Mouse (Mus musculus) neural tube, embryonic 14.5 days (tissue): Measurements from ENCODE around the gene Slc9a1. TPM values are rescaled to one million over a fixed set of nuclear protein-coding genes. Genes with fewer than 3 reads are reported as not detected.

ENCODE experiments used
- ATAC-seq: fragments of 200-750 bp; cut with Nextera tagmentation; 2 replicates; pipeline ENCODE4 v1.8.0; 2017; ENCODE audit warnings: low read depth, mild to moderate bottlenecking, moderate TSS enrichment, moderate library complexity
- H3K27ac ChIP-seq: fragments of 300-500 bp; sonication (generic); 2 replicates; pipeline ENCODE4 v1.5.1; 2014; ENCODE audit warnings: low read depth, mild to moderate bottlenecking, control low read depth, low read length, moderate library complexity, mixed read lengths
- H3K27me3 ChIP-seq: fragments of 300-500 bp; sonication (generic); 2 replicates; pipeline ENCODE4 v1.6.1; 2014; ENCODE audit warnings: low read length; ENCODE audit not compliant: control insufficient read depth, insufficient read depth
- H3K36me3 ChIP-seq: fragments of 300-500 bp; sonication (generic); 2 replicates; pipeline ENCODE4 v1.6.1; 2014; ENCODE audit warnings: low read length, mixed read lengths; ENCODE audit not compliant: control insufficient read depth, insufficient read depth
- H3K4me1 ChIP-seq: fragments of 300-500 bp; sonication (generic); 2 replicates; pipeline ENCODE4 v1.6.1; 2014; ENCODE audit warnings: low read length; ENCODE audit not compliant: control insufficient read depth, insufficient read depth
- H3K4me2 ChIP-seq: fragments of 300-500 bp; sonication (generic); 2 replicates; pipeline ENCODE4 v1.6.1; 2014; ENCODE audit warnings: mild to moderate bottlenecking, low read depth, low read length, control low read depth
- H3K4me3 ChIP-seq: fragments of 300-500 bp; sonication (generic); 2 replicates; pipeline ENCODE4 v1.5.1; 2014; ENCODE audit warnings: low read depth, low read length, control low read depth, mixed read lengths
- H3K9ac ChIP-seq: fragments of 300-500 bp; sonication (generic); replicated peaks from 2 replicates; pipeline ENCODE4 v1.6.1; 2014; ENCODE audit warnings: low read depth, mild to moderate bottlenecking, control low read depth, low read length, mixed read lengths
- H3K9me3 ChIP-seq: fragments of 300-500 bp; sonication (generic); 2 replicates; pipeline ENCODE4 v1.6.1; 2016; ENCODE audit warnings: low read length; ENCODE audit not compliant: control insufficient read depth
- WGBS: fragments of 180-500 bp; shearing (Covaris S2); extraction: QIAGEN DNeasy Blood & Tissue Kit; methylation state at CpG from one replicate; pipeline ENCODE4 v1.1.7; 2014; 5-methylcytosine and 5-hydroxymethylcytosine counted together
- polyA plus RNA-seq: library from polyadenylated mRNA; unstranded; fragments of >200 nt; fragmentation: Nextera tagmentation; extraction: Ambion mirVana; gene quantifications from 2 replicates; pipeline ENCODE4 v1.2.1, GENCODE M21; 2014

Gene Slc9a1
- 8.0 and 9.7 TPM in 2 replicates for polyA plus RNA-seq

DNA sequence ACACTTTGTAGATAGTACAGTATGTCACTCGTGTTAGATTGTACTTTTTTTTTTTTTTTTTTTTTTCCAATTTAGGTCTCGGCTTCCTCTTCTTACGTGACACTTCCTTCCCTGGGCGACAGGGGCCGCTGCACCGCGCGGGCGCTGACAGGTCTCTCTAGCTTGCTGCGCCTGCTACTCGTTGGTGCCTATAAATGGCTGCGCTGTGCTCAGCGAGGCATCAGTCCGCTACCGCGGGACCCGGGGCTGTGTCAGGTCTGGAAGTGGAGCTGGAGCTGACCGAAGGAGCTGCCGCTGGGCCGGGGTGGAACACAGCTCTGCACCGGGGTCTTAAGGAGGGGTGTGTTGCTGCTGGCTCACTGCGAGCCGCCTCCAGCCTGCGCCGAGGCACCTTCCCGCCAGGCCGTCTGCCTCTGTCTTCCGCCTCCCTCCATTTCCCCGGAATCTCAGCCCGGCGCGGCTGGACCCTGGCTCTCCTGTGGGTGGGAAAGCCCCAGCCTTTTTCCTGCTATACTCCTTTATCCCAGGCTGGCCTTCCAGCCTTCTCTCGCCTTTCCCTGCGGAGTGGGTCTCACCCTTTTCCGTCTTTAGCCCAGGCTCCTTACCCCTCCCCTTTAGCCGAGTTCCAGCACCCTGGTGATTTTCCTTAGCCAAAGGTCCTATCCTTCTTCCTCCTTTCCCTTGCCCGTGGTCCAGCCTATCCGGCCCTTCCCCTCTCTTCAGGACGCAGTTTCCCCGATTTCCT is at the start of gene Slc9a1:
TSS of gene Slc9a1 (plus strand) at position 154 of the 745 bp plus-strand sequence.
- Histone ChIP-seq H3K4me1 (peaks cover 36% of the 10 kb centered on the region), H3K9ac (peak within 1 kb of the TSS; percentile 90), H3K4me2 (peak within 1 kb of the TSS; percentile 72), H3K9me3 (no peaks in the 10 kb centered on the region), H3K27me3 (no peaks in the 10 kb centered on the region), H3K4me3 (peak within 1 kb of the TSS; percentile 81), H3K27ac (peak within 1 kb of the TSS; percentile 89), H3K36me3 (no peaks in the 10 kb centered on the region)
- WGBS = under 1% methylated on average over 39 of the region's 40 CpGs
- peak; percentile 97 for ATAC-seq

DNA sequence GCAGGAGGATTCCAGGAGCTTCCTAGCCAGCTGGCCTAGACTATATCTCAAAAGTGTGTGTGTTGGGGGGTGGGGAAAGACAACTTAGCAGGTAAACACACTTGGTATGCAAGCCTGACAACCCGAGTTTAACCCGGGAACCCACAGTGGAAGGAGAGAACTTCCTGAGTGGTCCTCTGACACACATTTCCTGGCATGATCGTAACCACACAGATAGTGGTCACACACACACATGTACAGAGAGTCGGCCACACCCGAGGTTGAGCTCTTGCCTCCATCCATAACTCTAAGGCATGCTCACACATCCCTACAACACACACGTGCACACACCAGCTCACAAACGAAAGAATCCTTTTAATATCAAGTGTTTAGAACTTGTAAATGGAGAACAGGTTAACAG is 41.4 kb upstream of the Slc9a1 start:
- Histone ChIP-seq H3K36me3 (0 out of 2 replicates have a peak, but pooled peaks cover 4% of the 10 kb centered on the region), H3K27me3 (no peaks in the 10 kb centered on the region), H3K4me1 (no peaks in the 10 kb centered on the region), H3K4me2 (no peak overlapping the region), H3K27ac (no peak overlapping the region), H3K4me3 (no peak overlapping the region), H3K9me3 (no peaks in the 10 kb centered on the region), H3K9ac (no peak overlapping the region)
- WGBS = 90% methylated on average over 7 of the region's 7 CpGs
- no peak for ATAC-seq

DNA sequence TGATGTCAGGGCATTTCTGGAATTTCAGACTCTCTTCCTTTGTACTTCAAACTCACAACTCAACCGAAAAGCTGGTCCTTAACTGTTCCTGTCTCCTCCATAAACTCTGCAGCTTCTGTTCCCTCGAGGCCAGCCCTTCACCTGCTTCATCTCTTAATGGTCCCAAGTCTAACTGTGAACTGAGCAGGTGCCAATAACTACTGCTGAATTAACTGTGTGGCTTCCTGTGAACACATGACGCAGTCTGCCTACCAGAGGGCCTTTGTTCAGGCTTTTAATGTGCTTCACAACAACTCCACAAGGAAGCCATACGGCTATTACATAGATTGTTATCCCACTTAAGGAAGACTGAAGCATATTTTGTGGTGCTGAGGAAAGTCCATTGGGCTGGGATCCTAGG is 39.2 kb upstream of the Slc9a1 start:
- H3K4me3 ChIP-seq = no peak overlapping the region
- 78% methylated on average over 4 of the region's 4 CpGs for WGBS
- H3K9ac ChIP-seq = no peak overlapping the region
- H3K36me3 ChIP-seq = no peaks in the 10 kb centered on the region
- H3K4me2 ChIP-seq = no peak overlapping the region
- ATAC-seq = no peak
- H3K9me3 ChIP-seq = no peaks in the 10 kb centered on the region
- H3K27ac ChIP-seq = no peak overlapping the region
- no peaks in the 10 kb centered on the region for H3K27me3 ChIP-seq
- H3K4me1 ChIP-seq = no peaks in the 10 kb centered on the region

DNA sequence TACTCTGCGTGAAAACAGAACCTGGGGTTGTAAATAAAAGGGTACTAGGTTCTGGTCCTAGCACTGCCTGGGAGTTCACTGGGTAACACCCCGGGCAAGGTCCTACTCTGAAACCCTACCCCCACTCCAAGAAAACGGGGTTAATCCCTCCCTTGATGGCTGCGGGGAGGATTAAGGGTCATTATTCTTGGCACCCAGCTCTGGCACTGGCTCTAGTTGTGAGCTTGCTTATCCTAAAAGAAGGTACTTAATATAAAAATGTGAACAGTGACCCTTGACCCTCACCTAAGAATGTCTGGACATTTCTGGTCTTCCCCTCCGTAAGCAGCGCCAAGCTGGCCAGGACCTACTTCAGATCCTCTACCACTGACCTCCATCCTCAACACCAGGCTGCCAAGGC is 36.2 kb upstream of the Slc9a1 start:
- 74% methylated on average over 6 of the region's 6 CpGs for WGBS
- ATAC-seq = no peak
- no peaks in the 10 kb centered on the region for H3K27me3 ChIP-seq
- no peak overlapping the region for H3K4me3 ChIP-seq
- H3K36me3 ChIP-seq = no peaks in the 10 kb centered on the region
- no peak overlapping the region for H3K4me2 ChIP-seq
- H3K9me3 ChIP-seq = no peaks in the 10 kb centered on the region
- H3K9ac ChIP-seq = no peak overlapping the region
- H3K27ac ChIP-seq = no peak overlapping the region
- no peaks in the 10 kb centered on the region for H3K4me1 ChIP-seq

DNA sequence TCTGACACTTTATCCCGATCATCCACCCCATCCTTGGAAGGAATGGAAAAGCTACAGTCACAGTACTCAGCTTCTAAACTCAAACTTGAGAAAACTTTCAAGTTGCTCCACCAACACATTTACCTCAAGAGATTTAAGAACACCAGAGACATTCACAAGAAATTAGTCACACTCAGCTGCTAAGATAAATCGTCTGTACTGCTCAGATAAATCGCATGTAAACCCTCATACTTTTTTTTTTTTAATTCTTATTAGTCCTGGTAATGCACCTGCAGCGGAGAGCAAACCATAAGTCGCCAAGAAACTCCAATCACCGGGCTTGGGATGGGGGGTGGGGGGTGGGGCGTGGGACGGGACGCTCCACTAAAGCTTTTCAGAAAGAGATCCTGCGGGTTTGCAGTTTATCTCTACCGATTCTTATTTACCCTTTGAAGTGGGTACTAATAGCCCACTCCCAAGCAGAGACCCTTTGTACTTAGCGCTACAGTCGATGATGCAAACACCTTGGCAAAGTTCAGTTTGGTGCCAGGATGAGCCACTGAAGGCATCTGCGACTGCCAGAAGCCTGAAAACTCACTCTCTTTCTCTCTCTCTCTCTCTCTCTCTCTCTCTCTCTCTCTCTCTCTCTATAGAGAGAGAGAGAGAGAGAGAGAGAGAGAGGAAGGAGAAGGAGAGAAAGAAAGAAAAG is 31.5 kb upstream of the Slc9a1 start:
- peak overlapping the region; percentile 78; the same call in 1 of the 2 replicates for H3K9ac ChIP-seq
- no peak overlapping the region for H3K27ac ChIP-seq
- peak overlapping the region; percentile 78 for H3K4me3 ChIP-seq
- no peaks in the 10 kb centered on the region for H3K4me1 ChIP-seq
- H3K9me3 ChIP-seq = no peaks in the 10 kb centered on the region
- H3K4me2 ChIP-seq = peak overlapping the region; percentile 55
- no peaks in the 10 kb centered on the region for H3K36me3 ChIP-seq
- WGBS = 11% methylated on average over 14 of the region's 14 CpGs
- ATAC-seq = no peak
- no peaks in the 10 kb centered on the region for H3K27me3 ChIP-seq

DNA sequence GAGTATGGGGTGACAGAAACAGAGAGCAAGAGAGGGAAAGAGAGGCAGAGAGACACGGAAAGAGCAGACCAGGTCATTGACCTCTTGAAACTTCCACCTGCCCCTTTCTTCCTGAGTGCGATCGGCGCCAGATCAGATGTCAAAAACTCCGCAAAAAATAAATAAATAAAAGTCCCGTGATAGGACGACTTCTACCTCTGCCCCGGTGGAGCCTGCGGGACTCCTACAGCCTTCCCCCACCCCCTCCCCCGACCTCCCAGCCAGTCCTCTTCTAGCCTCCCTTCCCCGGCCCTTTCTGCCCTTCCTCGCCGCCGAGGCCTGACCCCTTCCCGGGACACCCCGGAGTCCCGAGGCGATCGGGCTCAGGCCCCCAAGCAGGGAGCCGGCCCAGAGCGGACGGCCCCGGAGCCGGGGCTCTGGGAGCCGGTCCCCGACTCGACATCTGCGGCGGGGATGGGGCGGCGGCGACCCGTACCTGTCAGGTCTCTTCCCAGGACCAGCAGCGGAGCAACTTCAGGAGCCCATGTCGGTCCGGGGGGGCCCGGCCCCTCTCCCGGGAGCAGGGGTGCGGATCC is 30.9 kb upstream of the Slc9a1 start:
- Histone ChIP-seq H3K9ac (peak overlapping the region; percentile 78), H3K4me3 (peak overlapping the region; percentile 78), H3K4me2 (peak overlapping the region; percentile 55), H3K4me1 (no peaks in the 10 kb centered on the region), H3K36me3 (no peaks in the 10 kb centered on the region), H3K9me3 (no peaks in the 10 kb centered on the region), H3K27me3 (no peaks in the 10 kb centered on the region), H3K27ac (peak overlapping the region; percentile 82)
- no peak; the same call in 1 of the 2 replicates for ATAC-seq
- under 1% methylated on average over 37 of the region's 39 CpGs for WGBS

DNA sequence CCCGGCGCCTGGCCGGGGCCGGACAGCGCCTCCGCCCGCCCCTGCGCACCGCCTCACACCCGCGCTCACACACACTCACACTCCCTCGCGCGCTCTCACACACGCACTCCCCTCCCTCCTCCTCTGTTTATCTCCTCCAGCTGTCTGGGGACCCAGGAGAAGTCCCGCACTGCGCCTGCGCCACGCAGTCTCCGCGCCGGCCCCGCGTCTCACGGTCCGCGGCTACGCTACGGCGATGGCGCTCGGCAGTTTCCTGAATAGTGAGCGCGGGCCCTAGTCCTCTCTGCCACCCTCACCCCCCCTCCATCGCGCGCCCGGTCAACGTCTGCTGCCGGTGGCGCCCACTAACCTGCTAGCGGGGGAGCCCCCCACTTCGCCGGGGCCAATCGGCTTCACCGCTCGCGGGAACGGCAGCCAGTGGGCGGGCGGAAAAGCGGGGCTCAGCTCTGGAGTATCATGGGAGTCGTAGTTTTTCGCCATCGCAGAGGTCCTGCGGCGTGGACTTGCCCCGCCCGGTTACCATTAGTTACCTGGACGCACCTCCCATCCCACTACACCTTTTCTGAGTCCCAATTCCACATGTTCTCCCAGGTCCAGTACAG is 30.3 kb upstream of the Slc9a1 start:
- no peaks in the 10 kb centered on the region for H3K4me1 ChIP-seq
- peak overlapping the region; percentile 82 for H3K27ac ChIP-seq
- H3K9ac ChIP-seq = peak overlapping the region; percentile 78
- under 1% methylated on average over 48 of the region's 60 CpGs for WGBS
- ATAC-seq = peak; percentile 97
- H3K9me3 ChIP-seq = no peaks in the 10 kb centered on the region
- no peaks in the 10 kb centered on the region for H3K27me3 ChIP-seq
- H3K4me2 ChIP-seq = peak overlapping the region; percentile 55
- peak overlapping the region; percentile 78 for H3K4me3 ChIP-seq
- no peaks in the 10 kb centered on the region for H3K36me3 ChIP-seq

DNA sequence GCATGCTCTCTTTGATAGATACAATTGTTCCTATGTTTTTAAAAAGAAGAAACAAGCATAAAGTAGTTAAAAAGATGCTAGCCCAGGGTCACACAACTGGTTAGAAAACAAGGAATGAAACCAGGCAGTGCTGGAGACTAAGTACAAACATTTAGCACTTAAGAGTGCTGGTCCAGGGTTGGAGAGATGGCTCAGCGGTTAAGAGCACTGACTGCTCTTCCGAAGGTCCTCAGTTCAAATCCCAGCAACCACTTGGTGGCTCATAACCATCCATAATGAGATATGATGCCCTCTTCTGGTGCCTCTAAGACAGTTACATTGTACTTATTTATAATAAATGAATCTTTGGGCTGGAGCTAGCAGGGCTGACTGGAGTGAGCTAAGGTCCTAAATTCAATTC is 29.3 kb upstream of the Slc9a1 start:
- no peak for ATAC-seq
- no peaks in the 10 kb centered on the region for H3K4me1 ChIP-seq
- H3K36me3 ChIP-seq = no peaks in the 10 kb centered on the region
- no peak overlapping the region; the same call in 1 of the 2 replicates for H3K4me3 ChIP-seq
- no peak overlapping the region for H3K4me2 ChIP-seq
- H3K27ac ChIP-seq = no peak overlapping the region
- H3K27me3 ChIP-seq = no peaks in the 10 kb centered on the region
- H3K9me3 ChIP-seq = no peaks in the 10 kb centered on the region
- 85% methylated on average over 2 of the region's 2 CpGs for WGBS
- H3K9ac ChIP-seq = no peak overlapping the region
